29 mouse cellular contexts compared by ENCODE assay signal in the genomic region with DNA sequence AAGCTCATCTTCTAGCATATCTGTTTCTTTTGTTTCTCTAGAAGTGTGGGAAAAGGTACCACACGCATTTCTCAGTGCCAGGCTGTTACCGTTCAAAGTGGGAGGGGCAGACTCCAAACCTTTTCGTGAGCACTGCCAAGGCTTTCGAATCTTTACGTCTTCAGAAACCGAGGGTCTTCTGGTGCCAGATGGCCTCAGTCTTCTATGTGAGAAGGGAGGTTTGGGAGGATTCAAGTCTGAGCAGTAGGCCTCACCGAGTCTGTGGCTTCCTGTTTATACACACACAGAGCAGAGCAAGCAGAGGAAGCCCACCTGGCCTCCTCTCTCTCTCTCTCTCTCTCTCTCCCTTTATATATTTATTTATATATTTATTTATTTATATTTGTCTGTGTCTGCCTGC. TPM values are rescaled to one million over a fixed set of nuclear protein-coding genes. Genes with fewer than 3 reads are reported as not detected.
DNase-seq lines count a peak whose midpoint lies in the region; ATAC-seq and TF ChIP-seq lines count a peak whose summit lies in the region.
"Had no signal": no experiment of that assay in that cellular context is flagged by ENCODE, and none has a peak within 500 bp of the region (broad histone marks: within the 10 kb centered on the region; RNA-seq: fewer than 3 reads in every experiment).

No protein-coding gene starts in this region.

- H3K36me3 ChIP-seq in kidney, embryonic 15.5 days: no peaks in the 10 kb centered on the region
- H3K36me3 ChIP-seq in small intestine, adult 2 months (ENCODE audit: control insufficient read depth, insufficient read depth, low read length): no peaks in the 10 kb centered on the region
- H3K36me3 ChIP-seq: limb, embryonic 10.5 days; midbrain, embryonic 13.5 days; neural tube, embryonic 13.5 days had no signal

- no peaks in the 10 kb centered on the region for H3K27me3 ChIP-seq in kidney, embryonic 15.5 days
- H3K27me3 ChIP-seq in small intestine, adult 2 months (ENCODE audit: control insufficient read depth, insufficient read depth, low read length): no peaks in the 10 kb centered on the region
- H3K27me3 ChIP-seq: CH12.LX; midbrain, embryonic 13.5 days; neural tube, embryonic 13.5 days had no signal

- no peak overlapping the region for H3K9ac ChIP-seq in kidney, embryonic 15.5 days
- H3K9ac ChIP-seq: liver, postnatal 0 days; midbrain, embryonic 13.5 days; neural tube, embryonic 13.5 days had no signal

- no peak for ATAC-seq in kidney, embryonic 15.5 days (replicated peaks; ENCODE audit: low FRiP score)
- no peak for ATAC-seq in erythroid progenitor cell, adult 5-6 weeks (replicated peaks; ENCODE audit: low FRiP score, poor library complexity, severe bottlenecking)
- ATAC-seq: hindbrain, embryonic 16.5 days; liver, postnatal 0 days; midbrain, embryonic 13.5 days had no signal

- peaks cover 5% of the 10 kb centered on the region; the same call in 1 of the 2 replicates for H3K4me1 ChIP-seq in kidney, embryonic 15.5 days
- peaks cover 4% of the 10 kb centered on the region; the same call in 1 of the 2 replicates for H3K4me1 ChIP-seq in small intestine, adult 2 months (ENCODE audit: control insufficient read depth, insufficient read depth, insufficient read length, low read length)
- H3K4me1 ChIP-seq: limb, embryonic 10.5 days; midbrain, embryonic 13.5 days; neural tube, embryonic 13.5 days had no signal

- no peak overlapping the region for H3K4me3 ChIP-seq in kidney, embryonic 15.5 days (replicated peaks)
- no peak overlapping the region for H3K4me3 ChIP-seq in small intestine, adult 2 months (ENCODE audit: low read depth, low read length)
- H3K4me3 ChIP-seq: limb, embryonic 10.5 days; midbrain, embryonic 13.5 days; neural tube, embryonic 13.5 days had no signal

- no peak for TF ChIP-seq POLR2A in small intestine, adult 2 months (IDR thresholded peaks at IDR 0.05; ENCODE audit: low read depth, low read length)

- TF ChIP-seq CTCF in small intestine, adult 2 months (IDR thresholded peaks at IDR 0.05; ENCODE audit: extremely low read depth, insufficient read length, insufficient replicate concordance, low read depth, low read length): no peak

- H3K9me3 ChIP-seq in kidney, embryonic 15.5 days (replicated peaks): no peaks in the 10 kb centered on the region
- H3K9me3 ChIP-seq: limb, embryonic 10.5 days; midbrain, embryonic 13.5 days; neural tube, embryonic 13.5 days had no signal

- no peak overlapping the region for H3K4me2 ChIP-seq in kidney, embryonic 15.5 days
- H3K4me2 ChIP-seq: midbrain, embryonic 13.5 days; neural tube, embryonic 13.5 days had no signal

- DNase-seq in kidney, adult 9 months: no peak
- peak; percentile 28 to 37 for DNase-seq in CD8-positive naive resting alpha-beta T cell, adult 2 months (ENCODE audit: low read depth in 2 of 2, low spot score in 2 of 2)
- peak; percentile 53 for DNase-seq in thymus, postnatal 4 days
- no peak for DNase-seq in urinary bladder, postnatal 10 days (ENCODE audit: low spot score)
- DNase-seq: cerebellum, adult 2 months; kidney, adult 18-20 months; kidney, postnatal 36 days; liver, postnatal 0 days; lung, postnatal 14 days; right cerebral cortex, postnatal 14 days had no signal

- WGBS in kidney, embryonic 15.5 days: 75% methylated on average over 7 of the region's 7 CpGs
- 81% methylated on average over 7 of the region's 7 CpGs for WGBS in small intestine, adult 2 months

- H3K27ac ChIP-seq in kidney, embryonic 15.5 days: 0 out of 2 replicates have a peak overlapping the region, but pooled peaks have one; percentile 41
- peak overlapping the region; percentile 17; the same call in 1 of the 2 replicates for H3K27ac ChIP-seq in small intestine, adult 2 months (ENCODE audit: insufficient read depth, low read depth, low read length)
- H3K27ac ChIP-seq: limb, embryonic 10.5 days; midbrain, embryonic 13.5 days; neural tube, embryonic 13.5 days had no signal

RNA-seq across cellular contexts. Expression of gene Agfg1, which starts 32.1 kb away (rescaled TPM):
- polyA plus RNA-seq in kidney, embryonic 15.5 days (2015; fragmentation: Nextera tagmentation; extraction: Ambion mirVana): 29.7 and 33.0 TPM in 2 replicates
- 28.4 and 46.7 TPM in 2 replicates for polyA plus RNA-seq in small intestine, adult 2 months (2012; rRNA removed)
- 24.9 and 33.5 TPM in 2 replicates for total RNA-seq in erythroid progenitor cell, adult 5-6 weeks (2015; ENCODE audit: low replicate concordance)
- 24.1 and 25.6 TPM in 2 replicates for total RNA-seq in erythroid progenitor cell, adult 5-6 weeks (2017; ENCODE audit: low replicate concordance)

RNA-seq across cellular contexts. Expression of gene Gm47791, which starts 36.2 kb away (rescaled TPM):
- not detected in 2 replicates for polyA plus RNA-seq in kidney, embryonic 15.5 days (2015; fragmentation: Nextera tagmentation; extraction: Ambion mirVana)
- not detected in 2 replicates for polyA plus RNA-seq in small intestine, adult 2 months (2012; rRNA removed)
- total RNA-seq in erythroid progenitor cell, adult 5-6 weeks (2015; ENCODE audit: low replicate concordance): not detected in 2 replicates
- not detected in 2 replicates for total RNA-seq in erythroid progenitor cell, adult 5-6 weeks (2017; ENCODE audit: low replicate concordance)
- total RNA-seq: adrenal gland, adult 18-20 months; adrenal gland, postnatal 4 days; CH12.LX; gastrocnemius, adult 8-10 months; hematopoietic stem cell, adult 5-6 weeks; left cerebral cortex, adult 18-20 months; liver, adult 2 months; megakaryocyte, adult 5-6 weeks; MEL had no signal
- polyA plus RNA-seq: cerebellum, adult 2 months; forebrain, embryonic 11.5 days; hindbrain, embryonic 16.5 days; limb, embryonic 10.5 days; liver, adult 2 months; liver, postnatal 0 days; midbrain, embryonic 13.5 days; neural tube, embryonic 13.5 days; stomach, embryonic 16.5 days; urinary bladder, adult 2 months had no signal

RNA-seq across cellular contexts. Expression of gene Tm4sf20, which starts 38.9 kb away (rescaled TPM):
- polyA plus RNA-seq in kidney, embryonic 15.5 days (2015; fragmentation: Nextera tagmentation; extraction: Ambion mirVana): 1.7 and 2.7 TPM in 2 replicates
- polyA plus RNA-seq in small intestine, adult 2 months (2012; rRNA removed): 38.1 and 224 TPM in 2 replicates
- total RNA-seq in erythroid progenitor cell, adult 5-6 weeks (2015; ENCODE audit: low replicate concordance): not detected in 2 replicates
- total RNA-seq in erythroid progenitor cell, adult 5-6 weeks (2017; ENCODE audit: low replicate concordance): not detected in 2 replicates
- total RNA-seq: adrenal gland, adult 18-20 months; adrenal gland, postnatal 4 days; CH12.LX; gastrocnemius, adult 8-10 months; hematopoietic stem cell, adult 5-6 weeks; left cerebral cortex, adult 18-20 months; liver, adult 2 months; megakaryocyte, adult 5-6 weeks; MEL had no signal
- polyA plus RNA-seq: cerebellum, adult 2 months; hindbrain, embryonic 16.5 days; limb, embryonic 10.5 days; liver, adult 2 months; liver, postnatal 0 days had no signal

Comparison
In these comparisons a context has a peak if more than half of its experiments do, and no peak if none do; other contexts are left out.
1. DNase-seq: peak in CD8-positive naive resting alpha-beta T cell, adult 2 months (2 of 2) and thymus, postnatal 4 days (single experiment); none in kidney, adult 9 months (single experiment) and urinary bladder, postnatal 10 days (single experiment).
2. RNA of gene Tm4sf20, which starts 38.9 kb away (polyA plus RNA-seq): 38.1 to 224 TPM in small intestine, adult 2 months; 1.7 to 2.7 TPM in kidney, embryonic 15.5 days; every median in the first group is over 10 times any median in the second.